Mouse (Mus musculus) midbrain, embryonic 10.5 days (tissue): ENCODE data around the gene Rad51b. TPM values are rescaled to one million over a fixed set of nuclear protein-coding genes. Genes with fewer than 3 reads are reported as not detected.

ENCODE experiments used
- DNase-seq: peaks from one replicate; pipeline ENCODE4 v3.0.0-alpha.2; 2017; ENCODE audit warnings: low spot score
- H3K27ac ChIP-seq: fragments of 300-500 bp; sonication (generic); replicated peaks from 2 replicates; pipeline ENCODE4 v1.5.1; 2016; ENCODE audit warnings: mild to moderate bottlenecking
- H3K27me3 ChIP-seq: fragments of 300-500 bp; sonication (generic); 2 replicates; pipeline ENCODE4 v1.6.1; 2016; ENCODE audit warnings: low read depth, mild to moderate bottlenecking; ENCODE audit not compliant: poor library complexity, severe bottlenecking
- H3K36me3 ChIP-seq: fragments of 300-500 bp; sonication (generic); 2 replicates; pipeline ENCODE4 v1.6.1; 2016; ENCODE audit warnings: mild to moderate bottlenecking, moderate library complexity
- H3K4me1 ChIP-seq: fragments of 300-500 bp; sonication (generic); 2 replicates; pipeline ENCODE4 v1.6.1; 2016
- H3K4me3 ChIP-seq: fragments of 300-500 bp; sonication (generic); 2 replicates; pipeline ENCODE4 v1.5.1; 2016; ENCODE audit warnings: mild to moderate bottlenecking, moderate library complexity
- H3K9me3 ChIP-seq: fragments of 300-500 bp; sonication (generic); replicated peaks from 2 replicates; pipeline ENCODE4 v1.6.1; 2016; ENCODE audit warnings: mild to moderate bottlenecking
- WGBS: fragments of 180-500 bp; shearing (Covaris S2); methylation state at CpG from one replicate; pipeline ENCODE4 v1.1.7; 2016; 5-methylcytosine and 5-hydroxymethylcytosine counted together
- polyA plus RNA-seq: library from polyadenylated mRNA; unstranded; fragments of >200 nt; fragmentation: Nextera tagmentation; extraction: Ambion mirVana; gene quantifications from 2 replicates; pipeline ENCODE4 v1.2.1, GENCODE M21; 2016

The Rad51b gene
- polyA plus RNA-seq, 1 experiment from 2014 or later, result 7.8 TPM

DNA sequence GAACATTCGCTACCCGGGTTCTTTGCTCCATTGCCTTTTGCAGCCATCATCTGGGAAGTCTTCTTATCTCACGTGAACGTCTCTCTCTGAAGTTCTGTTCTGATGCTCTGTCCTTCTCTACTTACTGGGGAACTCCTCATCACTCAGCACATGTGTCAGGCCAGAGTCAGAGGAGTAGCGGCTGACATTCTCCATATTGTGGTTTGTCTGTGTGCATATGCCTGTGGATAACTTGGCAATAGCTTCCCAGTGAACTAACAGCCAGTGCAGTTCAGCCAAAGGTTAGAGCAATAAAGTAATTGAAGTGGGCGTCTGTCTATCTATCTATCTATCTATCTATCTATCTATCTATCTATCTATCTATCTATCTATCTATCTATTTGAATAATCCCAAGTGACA, 90.8 kb downstream of the Rad51b start:
- H3K4me1 ChIP-seq, result peaks cover 24% of the 10 kb centered on the region
- no peak for DNase-seq
- no peaks in the 10 kb centered on the region for H3K36me3 ChIP-seq
- no peaks in the 10 kb centered on the region; the same call in 1 of the 2 replicates for H3K27me3 ChIP-seq
- H3K27ac ChIP-seq, result no peak overlapping the region
- no peaks in the 10 kb centered on the region for H3K9me3 ChIP-seq
- WGBS, result 93% methylated on average over 6 of the region's 6 CpGs
- no peak overlapping the region for H3K4me3 ChIP-seq

DNA sequence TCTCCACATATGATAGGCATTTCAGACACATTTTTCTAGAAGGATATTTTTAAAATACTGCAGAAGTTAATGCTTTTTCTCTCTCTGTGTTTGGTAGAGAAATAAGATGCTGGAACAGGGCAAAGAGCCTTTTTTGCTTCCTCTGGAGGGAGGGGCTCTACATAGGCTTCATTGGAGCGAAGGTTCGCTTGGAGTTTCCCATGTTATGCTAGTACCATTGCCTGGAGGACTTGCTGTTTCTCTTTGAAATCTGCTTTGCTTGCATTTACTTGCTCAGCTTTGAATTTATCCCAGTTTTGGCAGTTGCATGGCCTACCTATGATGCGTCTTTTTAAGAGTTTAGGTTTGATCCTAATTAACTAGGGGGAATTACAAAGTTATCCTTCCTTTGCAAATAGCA, 92.2 kb downstream of the Rad51b start:
- Histone ChIP-seq H3K9me3 (no peaks in the 10 kb centered on the region), H3K4me3 (no peak overlapping the region), H3K4me1 (peaks cover 14% of the 10 kb centered on the region), H3K36me3 (no peaks in the 10 kb centered on the region), H3K27me3 (no peaks in the 10 kb centered on the region; the same call in 1 of the 2 replicates), H3K27ac (no peak overlapping the region)
- 94% methylated on average over 3 of the region's 3 CpGs for WGBS
- DNase-seq, result no peak

- no peak overlapping the region for H3K27ac ChIP-seq
- H3K4me3 ChIP-seq, result no peak overlapping the region
- no peak for DNase-seq
- H3K27me3 ChIP-seq, result no peaks in the 10 kb centered on the region; the same call in 1 of the 2 replicates
- no peaks in the 10 kb centered on the region for H3K9me3 ChIP-seq
- H3K36me3 ChIP-seq, result no peaks in the 10 kb centered on the region
- peaks cover 7% of the 10 kb centered on the region for H3K4me1 ChIP-seq
Observed at GRCm38 (mm10) chr12:79389971-79390370, 92.9 kb downstream of the Rad51b start.

- Histone ChIP-seq H3K4me3 (no peak overlapping the region), H3K27ac (no peak overlapping the region), H3K4me1 (peaks cover 7% of the 10 kb centered on the region), H3K36me3 (no peaks in the 10 kb centered on the region), H3K27me3 (no peaks in the 10 kb centered on the region; the same call in 1 of the 2 replicates), H3K9me3 (no peaks in the 10 kb centered on the region)
- 96% methylated on average over 2 of the region's 2 CpGs for WGBS
- DNase-seq, result no peak
Observed at GRCm38 (mm10) chr12:79393636-79394035, 96.6 kb downstream of the Rad51b start.

- Histone ChIP-seq H3K4me3 (no peak overlapping the region), H3K36me3 (no peaks in the 10 kb centered on the region), H3K9me3 (no peaks in the 10 kb centered on the region), H3K27me3 (no peaks in the 10 kb centered on the region), H3K4me1 (peaks cover 4% of the 10 kb centered on the region), H3K27ac (no peak overlapping the region)
- no peak for DNase-seq
- WGBS, result 86% methylated on average over 3 of the region's 3 CpGs
Observed at GRCm38 (mm10) chr12:79403992-79404391, 106.9 kb downstream of the Rad51b start.

- Histone ChIP-seq H3K27ac (no peak overlapping the region), H3K9me3 (no peaks in the 10 kb centered on the region), H3K4me1 (peaks cover 9% of the 10 kb centered on the region), H3K36me3 (no peaks in the 10 kb centered on the region), H3K27me3 (no peaks in the 10 kb centered on the region), H3K4me3 (no peak overlapping the region)
- WGBS, result 78% methylated on average over 1 of the region's 1 CpGs
- DNase-seq, result no peak
Observed at GRCm38 (mm10) chr12:79404494-79404893, 107.4 kb downstream of the Rad51b start.

DNA sequence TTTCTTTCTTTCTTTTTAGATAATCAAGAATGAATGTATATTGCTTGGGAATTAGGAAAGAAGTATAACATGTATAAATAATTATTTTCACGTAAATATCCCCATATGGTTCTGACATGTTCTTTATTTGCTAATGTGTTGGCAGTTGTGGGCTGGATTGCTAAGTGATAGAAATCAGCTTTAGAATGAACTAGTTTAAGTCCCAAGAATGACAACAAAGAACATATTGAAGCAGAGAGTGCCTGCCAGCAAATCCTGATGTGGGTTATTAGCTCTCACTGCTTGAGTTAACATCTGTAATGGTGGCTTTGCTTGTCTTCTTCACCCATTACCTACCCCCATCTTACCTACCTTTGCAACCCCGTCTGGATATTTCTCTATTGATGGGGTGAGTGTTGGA, 111.6 kb downstream of the Rad51b start:
- peaks cover 12% of the 10 kb centered on the region for H3K4me1 ChIP-seq
- H3K27me3 ChIP-seq, result no peaks in the 10 kb centered on the region
- no peaks in the 10 kb centered on the region for H3K9me3 ChIP-seq
- no peak for DNase-seq
- 69% methylated on average over 2 of the region's 2 CpGs for WGBS
- no peaks in the 10 kb centered on the region for H3K36me3 ChIP-seq
- H3K27ac ChIP-seq, result no peak overlapping the region
- no peak overlapping the region for H3K4me3 ChIP-seq

GRCm38 (mm10) chr12:79409126-79409860, 112.2 kb downstream of the Rad51b start:
- Histone ChIP-seq H3K9me3 (no peaks in the 10 kb centered on the region), H3K4me1 (peaks cover 12% of the 10 kb centered on the region), H3K36me3 (no peaks in the 10 kb centered on the region), H3K4me3 (no peak overlapping the region), H3K27ac (no peak overlapping the region), H3K27me3 (no peaks in the 10 kb centered on the region)
- DNase-seq, result no peak
- 44% methylated on average over 4 of the region's 4 CpGs for WGBS

GRCm38 (mm10) chr12:79412894-79413507, 115.9 kb downstream of the Rad51b start:
- WGBS, result 88% methylated on average over 8 of the region's 8 CpGs
- Histone ChIP-seq H3K4me3 (no peak overlapping the region), H3K4me1 (peaks cover 12% of the 10 kb centered on the region), H3K27ac (no peak overlapping the region), H3K27me3 (no peaks in the 10 kb centered on the region), H3K36me3 (no peaks in the 10 kb centered on the region), H3K9me3 (no peaks in the 10 kb centered on the region)
- DNase-seq, result no peak

DNA sequence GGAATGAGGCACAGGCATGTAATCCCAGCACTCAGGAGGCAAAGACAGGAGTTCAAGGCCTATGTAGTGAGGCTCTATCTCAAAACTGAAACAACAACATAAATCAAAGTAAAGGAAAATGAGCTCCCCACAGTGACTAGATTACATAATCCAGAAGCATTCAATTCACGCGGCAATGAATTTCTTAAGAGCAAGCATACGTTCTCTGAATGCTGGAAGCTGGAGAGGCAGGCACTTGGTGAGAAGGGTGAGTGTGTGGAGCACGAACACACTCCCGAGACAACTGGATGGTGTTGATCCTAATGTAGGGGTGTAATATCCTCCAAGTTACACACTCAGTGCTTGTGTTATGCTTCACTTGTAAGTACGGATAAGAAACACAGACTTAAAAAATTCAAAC, 120.3 kb downstream of the Rad51b start:
- Histone ChIP-seq H3K9me3 (no peaks in the 10 kb centered on the region), H3K27ac (no peak overlapping the region), H3K4me3 (no peak overlapping the region), H3K4me1 (peaks cover 6% of the 10 kb centered on the region; the same call in 1 of the 2 replicates), H3K27me3 (no peaks in the 10 kb centered on the region), H3K36me3 (no peaks in the 10 kb centered on the region)
- WGBS, result 82% methylated on average over 6 of the region's 6 CpGs
- no peak for DNase-seq

- H3K4me1 ChIP-seq, result peaks cover 6% of the 10 kb centered on the region; the same call in 1 of the 2 replicates
- no peaks in the 10 kb centered on the region; the same call in 1 of the 2 replicates for H3K9me3 ChIP-seq
- no peak overlapping the region for H3K27ac ChIP-seq
- WGBS, result 22% methylated on average over 6 of the region's 6 CpGs
- no peak overlapping the region for H3K4me3 ChIP-seq
- no peaks in the 10 kb centered on the region for H3K27me3 ChIP-seq
- DNase-seq, result no peak
- no peaks in the 10 kb centered on the region for H3K36me3 ChIP-seq
Observed at GRCm38 (mm10) chr12:79420605-79421004, 123.5 kb downstream of the Rad51b start.

- Histone ChIP-seq H3K4me1 (peaks cover 28% of the 10 kb centered on the region), H3K27ac (peak overlapping the region; percentile 76), H3K9me3 (no peaks in the 10 kb centered on the region; the same call in 1 of the 2 replicates), H3K36me3 (no peaks in the 10 kb centered on the region), H3K4me3 (no peak overlapping the region), H3K27me3 (no peaks in the 10 kb centered on the region)
- 68% methylated on average over 7 of the region's 7 CpGs for WGBS
- DNase-seq, result no peak
Observed at GRCm38 (mm10) chr12:79429507-79430291, 132.6 kb downstream of the Rad51b start.

- Histone ChIP-seq H3K4me1 (peaks cover 42% of the 10 kb centered on the region), H3K27ac (no peak overlapping the region)
- 69% methylated on average over 4 of the region's 4 CpGs for WGBS
Observed at GRCm38 (mm10) chr12:79431138-79431537, 134.1 kb downstream of the Rad51b start.

More at GRCm38 (mm10) chr12:79431138-79431537, 134.1 kb downstream of the Rad51b start:
- no peak for DNase-seq
- no peaks in the 10 kb centered on the region for H3K9me3 ChIP-seq
- H3K4me3 ChIP-seq, result no peak overlapping the region
- H3K27me3 ChIP-seq, result no peaks in the 10 kb centered on the region
- H3K36me3 ChIP-seq, result no peaks in the 10 kb centered on the region
